Mouse (Mus musculus) heart, postnatal 10 days (tissue): ENCODE measurements at regions not wholly inside any gene's neighbourhood (a gene's known extent, or its start where the extent isn't known, plus 50 kb on each side); places are given as distances from the start of the nearest gene placed in this dataset.

Experiments
- DNase-seq, 2 experiments: peaks; one replicate each; pipeline ENCODE4 v3.0.0; 2021
- intact Hi-C: fragments of 180-260 bp; cut with DNase I; formaldehyde crosslinking; loops from one replicate; pipeline ENCODE4 v1.15.1; 2025

- no peak for DNase-seq
- intact Hi-C loops: no loop called here
Measured at GRCm38 (mm10) chr9:116373396-116373795, 198.2 kb upstream of the Tgfbr2 start.

GRCm38 (mm10) chr9:116369059-116369718 lies 194.0 kb upstream of the Tgfbr2 start:
- intact Hi-C loops: no loop called here
- DNase-seq: no peak

GRCm38 (mm10) chr9:116366713-116367112 lies 191.6 kb upstream of the Tgfbr2 start:
- intact Hi-C loops: no loop called here
- no peak for DNase-seq

GRCm38 (mm10) chr9:116366193-116366592 lies 191.0 kb upstream of the Tgfbr2 start:
- intact Hi-C loops: no loop called here
- DNase-seq: peak; percentile 28 to 50

- intact Hi-C loops: no loop called here
- no peak for DNase-seq
Measured at GRCm38 (mm10) chr9:116365701-116366100, 190.5 kb upstream of the Tgfbr2 start.

GRCm38 (mm10) chr9:116365016-116365685 lies 190.0 kb upstream of the Tgfbr2 start:
- intact Hi-C loops: no loop called here
- no peak for DNase-seq

GRCm38 (mm10) chr9:116361092-116361491 lies 185.9 kb upstream of the Tgfbr2 start:
- intact Hi-C loops: no loop called here
- no peak for DNase-seq

GRCm38 (mm10) chr9:116354056-116354732 lies 179.0 kb upstream of the Tgfbr2 start:
- no peak for DNase-seq
- intact Hi-C loops: no loop called here

- intact Hi-C loops: no loop called here
Measured at GRCm38 (mm10) chr9:116352801-116353494, 177.8 kb upstream of the Tgfbr2 start.

GRCm38 (mm10) chr9:116350804-116351547 lies 175.8 kb upstream of the Tgfbr2 start:
- intact Hi-C loops: no loop called here
- no peak for DNase-seq

More at GRCm38 (mm10) chr9:116352801-116353494, 177.8 kb upstream of the Tgfbr2 start:
- DNase-seq: no peak

GRCm38 (mm10) chr9:116347021-116347420 lies 171.9 kb upstream of the Tgfbr2 start:
- intact Hi-C loops: no loop called here
- no peak for DNase-seq

- intact Hi-C loops: no loop called here
- DNase-seq: no peak
Measured at GRCm38 (mm10) chr9:116346495-116346894, 171.3 kb upstream of the Tgfbr2 start.

- no peak for DNase-seq
- intact Hi-C loops: no loop called here
Measured at GRCm38 (mm10) chr9:116343086-116343481, 167.9 kb upstream of the Tgfbr2 start.

GRCm38 (mm10) chr9:116342446-116343085 lies 167.4 kb upstream of the Tgfbr2 start:
- peak in 1 of 2 experiments; percentile 15 for DNase-seq
- intact Hi-C loops: no loop called here

- intact Hi-C loops: no loop called here
Measured at GRCm38 (mm10) chr9:116342009-116342408, 166.8 kb upstream of the Tgfbr2 start.

GRCm38 (mm10) chr9:116340952-116341351 lies 165.8 kb upstream of the Tgfbr2 start:
- no peak for DNase-seq
- intact Hi-C loops: no loop called here

More at GRCm38 (mm10) chr9:116342009-116342408, 166.8 kb upstream of the Tgfbr2 start:
- DNase-seq: no peak

- intact Hi-C loops: no loop called here
- no peak for DNase-seq
Measured at GRCm38 (mm10) chr9:116338729-116339100, 163.6 kb upstream of the Tgfbr2 start.

- intact Hi-C loops: no loop called here
- no peak for DNase-seq
Measured at GRCm38 (mm10) chr9:116338093-116338728, 163.1 kb upstream of the Tgfbr2 start.

GRCm38 (mm10) chr9:116337446-116338010 lies 162.4 kb upstream of the Tgfbr2 start:
- DNase-seq: no peak
- intact Hi-C loops: no loop called here
